Mouse (Mus musculus) CH12.LX (cell line): Measurements from ENCODE around the gene Gm20388. TPM values are rescaled to one million over a fixed set of nuclear protein-coding genes. Genes with fewer than 3 reads are reported as not detected.

Experiments used
- DNase-seq: peaks from one replicate; pipeline ENCODE4 v3.0.0-alpha.2; 2013; ENCODE audit errors: extremely low read depth
- H3K27ac ChIP-seq: 2 replicates; pipeline ENCODE4 v1.5.1; 2012; ENCODE audit warnings: low read depth, mild to moderate bottlenecking, control low read depth, moderate library complexity; ENCODE audit not compliant: insufficient read depth
- H3K27me3 ChIP-seq: replicated peaks from 2 replicates; pipeline ENCODE3; 2012; ENCODE audit warnings: inconsistent platforms
- H3K36me3 ChIP-seq, 2 experiments: replicated peaks in 1 of 2; 2 replicates each; pipeline versions ENCODE3 to v1.6.1; 2012; ENCODE audit warnings: inconsistent platforms in 1 of 2, low read length in 1 of 2, mild to moderate bottlenecking in 1 of 2, mixed read lengths in 1 of 2, moderate library complexity in 1 of 2; ENCODE audit not compliant: control insufficient read depth in 1 of 2, insufficient read depth in 1 of 2
- H3K4me1 ChIP-seq, 2 experiments: 2 replicates each; pipeline ENCODE4 v1.6.1; 2012; ENCODE audit warnings: inconsistent platforms in 1 of 2, moderate library complexity in 1 of 2; ENCODE audit not compliant: insufficient read depth in 2 of 2, control insufficient read depth in 1 of 2
- H3K4me2 ChIP-seq: 2 replicates; pipeline ENCODE4 v1.6.1; 2012; ENCODE audit warnings: low read depth, mild to moderate bottlenecking, control low read depth; ENCODE audit not compliant: poor library complexity, insufficient read depth, severe bottlenecking
- H3K4me3 ChIP-seq, 3 experiments: fragments of 150-350 bp in 1 of 3; sonication (generic) in 1 of 3; replicated peaks in 1 of 3; 2 replicates each; pipeline versions ENCODE3 to v1.5.1; 2011 to 2012; ENCODE audit warnings: low read depth in 2 of 3, low read length in 2 of 3, mild to moderate bottlenecking in 2 of 3, moderate library complexity in 2 of 3, control low read depth in 1 of 3, improper control_type of control experiment in 1 of 3, inconsistent platforms in 1 of 3, mixed read lengths in 1 of 3; ENCODE audit not compliant: poor library complexity in 1 of 3
- H3K79me2 ChIP-seq: replicated peaks from 2 replicates; pipeline ENCODE4 v1.6.1; 2012; ENCODE audit warnings: mild to moderate bottlenecking, moderate library complexity; ENCODE audit not compliant: control insufficient read depth, poor library complexity, insufficient read depth, severe bottlenecking; ENCODE audit errors: extremely low read depth
- H3K9ac ChIP-seq: 2 replicates; pipeline ENCODE4 v1.6.1; 2012; ENCODE audit warnings: low read depth, mild to moderate bottlenecking, control low read depth, moderate library complexity; ENCODE audit not compliant: insufficient read depth
- H3K9me3 ChIP-seq: replicated peaks from 2 replicates; pipeline ENCODE3; 2012; ENCODE audit warnings: low read length, inconsistent platforms, mixed read lengths
- BHLHE40 ChIP-seq: IDR thresholded peaks from 2 replicates; pipeline ENCODE4 v1.6.1; 2011; ENCODE audit warnings: mild to moderate bottlenecking, low read depth, low read length, improper control_type of control experiment
- CHD2 ChIP-seq: IDR thresholded peaks from 2 replicates; pipeline ENCODE4 v1.6.1; 2011; ENCODE audit warnings: low read length, improper control_type of control experiment
- CTCF ChIP-seq, 2 experiments: IDR thresholded peaks in 1 of 2; conservative IDR thresholded peaks in 1 of 2; 2 replicates each; pipeline ENCODE4 v1.5.1; 2011 to 2012; ENCODE audit warnings: low read depth in 2 of 2, low read length in 2 of 2, improper control_type of control experiment in 1 of 2, inconsistent platforms in 1 of 2, mild to moderate bottlenecking in 1 of 2, moderate library complexity in 1 of 2
- E2F4 ChIP-seq: IDR thresholded peaks from 2 replicates; pipeline ENCODE4 v1.6.1; 2011; ENCODE audit warnings: low read depth, low read length, improper control_type of control experiment; ENCODE audit not compliant: insufficient replicate concordance
- ELF1 ChIP-seq: IDR thresholded peaks from 2 replicates; pipeline ENCODE4 v1.6.1; 2014; ENCODE audit warnings: low read depth, mild to moderate bottlenecking, inconsistent platforms, low read length, improper control_type of control experiment
- EP300 ChIP-seq: IDR thresholded peaks from 2 replicates; pipeline ENCODE4 v1.6.1; 2011; ENCODE audit warnings: low read length, improper control_type of control experiment
- ETS1 ChIP-seq: conservative IDR thresholded peaks from 2 replicates; pipeline ENCODE4 v1.6.1; 2012; ENCODE audit warnings: low read depth, mild to moderate bottlenecking, inconsistent platforms, low read length, improper control_type of control experiment, moderate library complexity
- GABPA ChIP-seq: IDR thresholded peaks from 2 replicates; pipeline ENCODE4 v1.6.1; 2012; ENCODE audit warnings: low read depth, low read length, improper control_type of control experiment, inconsistent platforms; ENCODE audit not compliant: insufficient replicate concordance
- HCFC1 ChIP-seq: IDR thresholded peaks from 2 replicates; pipeline ENCODE4 v1.6.1; 2012; ENCODE audit warnings: low read depth, mild to moderate bottlenecking, inconsistent platforms, low read length, improper control_type of control experiment
- IRF4 ChIP-seq: IDR thresholded peaks from 2 replicates; pipeline ENCODE4 v1.6.1; 2014; ENCODE audit warnings: low read depth, mild to moderate bottlenecking, inconsistent platforms, low read length, improper control_type of control experiment
- JUND ChIP-seq: conservative IDR thresholded peaks from 2 replicates; pipeline ENCODE4 v1.6.1; 2011; ENCODE audit warnings: low read depth, low read length, improper control_type of control experiment
- MAFK ChIP-seq: IDR thresholded peaks from 2 replicates; pipeline ENCODE4 v1.6.1; 2011; ENCODE audit warnings: low read length, improper control_type of control experiment; ENCODE audit not compliant: insufficient replicate concordance
- MAX ChIP-seq: IDR thresholded peaks from 2 replicates; pipeline ENCODE4 v1.6.1; 2011; ENCODE audit warnings: low read length, improper control_type of control experiment
- NELFE ChIP-seq: IDR thresholded peaks from 2 replicates; pipeline ENCODE4 v1.6.1; 2011; ENCODE audit warnings: low read depth, low read length, improper control_type of control experiment
- NRF1 ChIP-seq: IDR thresholded peaks from 2 replicates; pipeline ENCODE4 v1.6.1; 2014; ENCODE audit warnings: low read depth, mild to moderate bottlenecking, inconsistent platforms, low read length, improper control_type of control experiment, moderate library complexity
- PAX5 ChIP-seq: IDR thresholded peaks from 2 replicates; pipeline ENCODE4 v1.6.1; 2012; ENCODE audit warnings: low read length, inconsistent platforms, mixed read lengths
- POLR2A ChIP-seq: IDR thresholded peaks from 2 replicates; pipeline ENCODE4 v1.6.1; 2011; ENCODE audit warnings: low read depth, mild to moderate bottlenecking, improper control_type of control experiment, low read length
- RAD21 ChIP-seq: IDR thresholded peaks from 2 replicates; pipeline ENCODE4 v1.6.1; 2011; ENCODE audit warnings: low read depth, mild to moderate bottlenecking, low read length, improper control_type of control experiment, moderate library complexity
- RCOR1 ChIP-seq: conservative IDR thresholded peaks from 2 replicates; pipeline ENCODE4 v1.6.1; 2012; ENCODE audit warnings: low read depth, mild to moderate bottlenecking, inconsistent platforms, low read length, improper control_type of control experiment
- SIN3A ChIP-seq: IDR thresholded peaks from 2 replicates; pipeline ENCODE4 v1.6.1; 2012; ENCODE audit warnings: low read length, improper control_type of control experiment, inconsistent platforms
- SMC3 ChIP-seq: IDR thresholded peaks from 2 replicates; pipeline ENCODE4 v1.6.1; 2011; ENCODE audit warnings: low read depth, low read length, improper control_type of control experiment
- TBP ChIP-seq: conservative IDR thresholded peaks from 2 replicates; pipeline ENCODE4 v1.6.1; 2011; ENCODE audit warnings: low read depth, low read length, improper control_type of control experiment
- TCF12 ChIP-seq: IDR thresholded peaks from 2 replicates; pipeline ENCODE4 v1.6.1; 2014; ENCODE audit warnings: low read depth, mild to moderate bottlenecking, inconsistent platforms, low read length, improper control_type of control experiment
- UBTF ChIP-seq: IDR thresholded peaks from 2 replicates; pipeline ENCODE4 v1.6.1; 2012; ENCODE audit warnings: low read depth, mild to moderate bottlenecking, inconsistent platforms, low read length, improper control_type of control experiment, moderate library complexity
- USF2 ChIP-seq: conservative IDR thresholded peaks from 2 replicates; pipeline ENCODE4 v1.6.1; 2011; ENCODE audit warnings: low read depth, low read length, improper control_type of control experiment
- ZC3H11A ChIP-seq: IDR thresholded peaks from 2 replicates; pipeline ENCODE4 v1.6.1; 2012; ENCODE audit warnings: low read depth, mild to moderate bottlenecking, inconsistent platforms, low read length, improper control_type of control experiment
- ZMIZ1 ChIP-seq: IDR thresholded peaks from 2 replicates; pipeline ENCODE4 v1.6.1; 2012; ENCODE audit warnings: low read depth, mild to moderate bottlenecking, inconsistent platforms, low read length, improper control_type of control experiment
- ZNF384 ChIP-seq: IDR thresholded peaks from 2 replicates; pipeline ENCODE4 v1.6.1; 2012; ENCODE audit warnings: low read depth, low read length, improper control_type of control experiment, inconsistent platforms
- dilution Hi-C: fragments of 300-500 bp; cut with MboI; formaldehyde crosslinking; loops from 2 replicates; pipeline ENCODE4 v1.14.3; 2020; ENCODE audit warnings: low sequenced_read_pairs; ENCODE audit not compliant: extremely low pct_unique_long_range_greater_than_20kb, extremely low pct_ligation_motif_present
- in situ Hi-C: fragments of 300-500 bp; cut with MboI; formaldehyde crosslinking; loops from 3 replicates; pipeline ENCODE4 v1.14.3; 2019; ENCODE audit warnings: low sequenced_read_pairs, low pct_ligation_motif_present, low pct_unique_long_range_greater_than_20kb, mixed read lengths
- polyA plus RNA-seq: library from polyadenylated mRNA; unstranded; fragments of >175 nt; gene quantifications from 2 replicates; pipeline ENCODE4 v1.2.1, GENCODE M21; 2012; ENCODE audit warnings: low read depth; ENCODE audit not compliant: insufficient read length
- total RNA-seq, 2 experiments: library from RNA; depleted of rRNA; stranded (reverse); fragments of 300-350 nt in 1 of 2; fragments of >200 nt in 1 of 2; gene quantifications; 2 replicates each; pipeline ENCODE4 v1.2.3; 2012 to 2014

The Gm20388 gene
- total and polyA plus RNA-seq, 3 experiments: 14.8 to 26.3 (median 22.2) TPM

GRCm38 (mm10) chr8:124311723-124312122, 4401.1 kb downstream of the Gm20388 start:
- in situ Hi-C loops: no loop called here
- H3K4me2 ChIP-seq: no peak overlapping the region
- H3K27ac ChIP-seq: no peak overlapping the region
- no peak overlapping the region for H3K9ac ChIP-seq
- no peak overlapping the region for H3K4me3 ChIP-seq
- H3K4me1 ChIP-seq: peaks cover 0 to 14% of the 10 kb centered on the region in 2 experiments; a peak in 2 of 4 replicates
- TF ChIP-seq SMC3 (no peak), CTCF (conservative IDR thresholded peaks at IDR 0.05 in 1 of 2, IDR thresholded peaks at IDR 0.05 in 1 of 2; ENCODE audit: low read depth in 2 of 2, low read length in 2 of 2) (no peak), ZNF384 (no peak), CHD2 (no peak), ELF1 (no peak), POLR2A (no peak), TCF12 (no peak), HCFC1 (no peak), ZMIZ1 (no peak), GABPA (no peak), RAD21 (no peak), E2F4 (no peak), USF2 (no peak), SIN3A (no peak), ZC3H11A (no peak), UBTF (no peak)
- TF ChIP-seq, all 38 proteins: peak for 0
- no peaks in the 10 kb centered on the region for H3K79me2 ChIP-seq
- H3K27me3 ChIP-seq: no peaks in the 10 kb centered on the region
- no peak for DNase-seq
- H3K9me3 ChIP-seq: no peaks in the 10 kb centered on the region
- dilution Hi-C loops: no loop called here
- H3K36me3 ChIP-seq: peaks cover 12 to 87% of the 10 kb centered on the region in 2 experiments

GRCm38 (mm10) chr8:124312228-124312627, 4401.6 kb downstream of the Gm20388 start:
- no peak for DNase-seq
- peaks cover 0 to 11% of the 10 kb centered on the region in 2 experiments; a peak in 1 of 4 replicates for H3K4me1 ChIP-seq
- dilution Hi-C loops: no loop called here
- H3K27ac ChIP-seq: no peak overlapping the region
- no peaks in the 10 kb centered on the region for H3K79me2 ChIP-seq
- no peak overlapping the region for H3K4me3 ChIP-seq
- in situ Hi-C loops: no loop called here
- TF ChIP-seq BHLHE40: no peak
- TF ChIP-seq TBP: no peak
- TF ChIP-seq MAX: no peak
- TF ChIP-seq JUND: no peak
- no peak for TF ChIP-seq MAFK
- TF ChIP-seq ETS1: no peak
- no peak for TF ChIP-seq NELFE
- TF ChIP-seq IRF4: no peak
- no peak for TF ChIP-seq NRF1
- no peak for TF ChIP-seq RAD21
- TF ChIP-seq HCFC1: no peak
- no peak for TF ChIP-seq UBTF
- TF ChIP-seq EP300: no peak
- no peak for TF ChIP-seq RCOR1
- TF ChIP-seq ZNF384: no peak
- TF ChIP-seq ZC3H11A: no peak
- no peak for TF ChIP-seq ELF1
- no peak for TF ChIP-seq POLR2A
- TF ChIP-seq PAX5: no peak
- no peak for TF ChIP-seq TCF12
- no peaks in the 10 kb centered on the region for H3K27me3 ChIP-seq
- H3K9me3 ChIP-seq: no peaks in the 10 kb centered on the region
- peaks cover 10 to 87% of the 10 kb centered on the region in 2 experiments for H3K36me3 ChIP-seq
- H3K4me2 ChIP-seq: no peak overlapping the region
- no peak overlapping the region for H3K9ac ChIP-seq
